Mouse (Mus musculus) sigmoid colon, adult 10 weeks (tissue): Measurements from ENCODE around the gene Mageb2. TPM values are rescaled to one million over a fixed set of nuclear protein-coding genes. Genes with fewer than 3 reads are reported as not detected.

Experiments used
- polyA plus RNA-seq: library from polyadenylated mRNA; stranded (reverse); fragments of 350-450 nt; fragmentation: Illumina TruSeq; extraction: RNeasy Lipid Tissue Mini Kit (QIAGEN cat#74804); gene quantifications from one replicate; pipeline ENCODE4 v1.2.3, GENCODE M21; 2014; ENCODE audit warnings: low read depth, low replicate concordance

Mageb2 gene
- not detected for polyA plus RNA-seq

GRCm38 (mm10) chrX:91331390-91331789 is at the start of gene Mageb2:
Mageb2 (plus strand) TSS chrX:91331690.

Other genes starting within 250 kb of the Mageb2 start
- gene Gm5072, start 60.8 kb downstream of the Mageb2 start, polyA plus RNA-seq: not detected
- not detected for gene Gm8914, start 148.4 kb downstream of the Mageb2 start, polyA plus RNA-seq
- not detected for gene 1700084M14Rik, start 244.2 kb downstream of the Mageb2 start, polyA plus RNA-seq